Mouse (Mus musculus) forebrain, embryonic 13.5 days (tissue): ENCODE measurements at regions not wholly inside any gene's neighbourhood (a gene's known extent, or its start where the extent isn't known, plus 50 kb on each side); places are given as distances from the start of the nearest gene placed in this dataset.
A peak's percentile ranks its signal among the peaks of the same experiment; 100 is the strongest.
"Not testable (repeated sequence)": the region's sequence is repeated elsewhere in the genome, so short reads cannot be mapped to it uniquely, and the experiment has no call there.

Experiments used
- ATAC-seq: fragments of 200-750 bp; cut with Nextera tagmentation; 2 replicates; pipeline ENCODE4 v1.8.0; 2017
- H3K27ac ChIP-seq: fragments of 300-500 bp; sonication (generic); 2 replicates; pipeline ENCODE4 v1.5.1; 2015; ENCODE audit warnings: inconsistent platforms, mild to moderate bottlenecking, moderate library complexity
- H3K27me3 ChIP-seq: fragments of 300-500 bp; sonication (generic); 2 replicates; pipeline ENCODE4 v1.6.1; 2015; ENCODE audit warnings: mild to moderate bottlenecking, inconsistent platforms
- H3K36me3 ChIP-seq: fragments of 300-500 bp; sonication (generic); 2 replicates; pipeline ENCODE4 v1.6.1; 2015; ENCODE audit warnings: mild to moderate bottlenecking, inconsistent platforms; ENCODE audit not compliant: poor library complexity, severe bottlenecking
- H3K4me1 ChIP-seq: fragments of 300-500 bp; sonication (generic); 2 replicates; pipeline ENCODE4 v1.6.1; 2015; ENCODE audit warnings: inconsistent platforms
- H3K4me2 ChIP-seq: fragments of 300-500 bp; sonication (generic); 2 replicates; pipeline ENCODE4 v1.6.1; 2015; ENCODE audit warnings: inconsistent platforms, mild to moderate bottlenecking, moderate library complexity
- H3K4me3 ChIP-seq: fragments of 300-500 bp; sonication (generic); 2 replicates; pipeline ENCODE4 v1.5.1; 2015; ENCODE audit warnings: mild to moderate bottlenecking, inconsistent platforms
- H3K9ac ChIP-seq: fragments of 300-500 bp; sonication (generic); 2 replicates; pipeline ENCODE4 v1.6.1; 2015; ENCODE audit warnings: mild to moderate bottlenecking, inconsistent platforms
- H3K9me3 ChIP-seq: fragments of 300-500 bp; sonication (generic); replicated peaks from 2 replicates; pipeline ENCODE4 v1.6.1; 2016; ENCODE audit warnings: inconsistent platforms
- WGBS: fragments of 180-500 bp; shearing (Covaris S2); methylation state at CpG from one replicate; pipeline ENCODE4 v1.1.7; 2015; 5-methylcytosine and 5-hydroxymethylcytosine counted together

DNA sequence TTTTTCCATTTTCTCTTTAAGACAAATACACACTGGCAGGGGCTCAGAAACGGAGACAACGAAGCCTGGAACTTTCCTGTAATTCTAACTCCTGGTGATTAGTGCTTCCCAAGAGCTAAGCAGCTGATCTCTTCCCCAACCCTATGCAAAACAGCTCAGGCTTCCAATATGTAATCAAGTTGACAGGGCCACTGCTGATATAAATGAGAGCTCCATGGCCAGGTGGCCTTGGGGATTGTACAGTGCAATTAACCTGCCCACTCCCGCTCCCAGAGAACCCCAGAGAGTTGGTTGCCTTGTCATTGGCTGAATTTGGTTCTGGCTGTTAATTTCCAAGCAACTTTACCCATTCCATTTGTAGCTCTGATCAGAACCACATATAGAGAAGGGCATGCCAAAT lies 67.8 kb downstream of the 4933415F23Rik start:
- H3K9ac ChIP-seq = no peak overlapping the region
- H3K36me3 ChIP-seq = no peaks in the 10 kb centered on the region
- no peaks in the 10 kb centered on the region for H3K27me3 ChIP-seq
- H3K4me3 ChIP-seq = no peak overlapping the region
- no peak overlapping the region for H3K27ac ChIP-seq
- H3K4me1 ChIP-seq = no peaks in the 10 kb centered on the region
- no peak overlapping the region for H3K4me2 ChIP-seq
- no peak for ATAC-seq
- WGBS = 84% methylated on average over 3 of the region's 3 CpGs
- H3K9me3 ChIP-seq = no peaks in the 10 kb centered on the region

DNA sequence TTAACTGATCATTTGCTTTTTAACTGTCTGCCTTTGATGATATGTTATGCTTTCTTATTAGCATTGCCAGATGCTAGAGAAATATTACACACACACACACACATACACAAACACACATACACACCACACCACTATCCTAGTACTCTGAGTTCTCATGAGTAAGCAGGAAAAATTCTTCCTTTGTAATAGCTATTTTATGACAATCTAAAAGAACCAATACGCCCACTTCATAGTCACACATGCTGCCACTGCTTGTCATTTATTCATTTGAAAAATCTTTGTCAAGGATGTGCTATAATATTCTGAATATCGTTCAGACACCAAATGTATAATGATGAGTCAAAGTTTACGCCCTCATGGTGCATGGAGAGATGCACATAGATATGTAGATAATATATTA lies 78.5 kb downstream of the 4933415F23Rik start:
- H3K4me3 ChIP-seq = no peak overlapping the region
- H3K9ac ChIP-seq = no peak overlapping the region
- H3K27me3 ChIP-seq = no peaks in the 10 kb centered on the region
- H3K4me2 ChIP-seq = no peak overlapping the region
- ATAC-seq = no peak
- no peak overlapping the region for H3K27ac ChIP-seq
- H3K9me3 ChIP-seq = no peaks in the 10 kb centered on the region
- no peaks in the 10 kb centered on the region for H3K4me1 ChIP-seq
- H3K36me3 ChIP-seq = no peaks in the 10 kb centered on the region
- 92% methylated on average over 3 of the region's 3 CpGs for WGBS

DNA sequence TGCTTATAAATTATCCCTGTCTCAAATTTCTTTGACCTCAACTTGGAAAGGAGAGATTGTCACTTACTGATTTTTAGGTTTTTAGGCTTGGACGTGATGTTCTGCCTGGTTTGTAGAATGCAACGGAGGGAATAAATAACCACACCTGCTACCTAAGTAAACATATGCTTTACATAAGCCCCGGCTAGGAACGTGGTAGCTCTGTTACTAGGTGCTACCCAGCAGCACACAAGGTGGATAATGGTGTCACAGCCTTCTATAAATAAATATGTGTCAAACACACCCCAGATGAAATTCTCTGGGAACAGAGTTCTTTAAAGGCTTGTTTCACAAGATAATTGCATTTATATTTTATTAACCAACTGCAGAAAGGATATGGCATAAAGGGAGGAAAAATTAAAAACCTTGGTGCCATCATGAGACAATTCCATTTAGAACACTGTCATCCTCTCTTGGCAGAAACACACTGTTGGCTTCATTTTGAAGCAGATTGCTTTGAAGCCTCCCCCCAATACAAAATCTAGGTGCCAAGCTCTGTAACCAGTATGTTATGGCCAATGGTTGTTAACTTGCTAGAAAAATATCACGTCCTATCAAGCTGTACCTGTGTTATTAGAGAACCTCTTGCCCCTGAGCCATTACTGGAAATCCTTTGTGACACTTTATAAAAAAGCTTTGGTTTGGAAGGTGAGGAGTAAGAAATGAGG lies 94.1 kb downstream of the 4933415F23Rik start:
- no peak for ATAC-seq
- 88% methylated on average over 5 of the region's 5 CpGs for WGBS
- no peaks in the 10 kb centered on the region for H3K9me3 ChIP-seq
- H3K9ac ChIP-seq = no peak overlapping the region
- H3K4me1 ChIP-seq = no peaks in the 10 kb centered on the region
- no peaks in the 10 kb centered on the region for H3K36me3 ChIP-seq
- H3K27me3 ChIP-seq = no peaks in the 10 kb centered on the region
- no peak overlapping the region for H3K4me2 ChIP-seq
- H3K4me3 ChIP-seq = no peak overlapping the region
- no peak overlapping the region for H3K27ac ChIP-seq

DNA sequence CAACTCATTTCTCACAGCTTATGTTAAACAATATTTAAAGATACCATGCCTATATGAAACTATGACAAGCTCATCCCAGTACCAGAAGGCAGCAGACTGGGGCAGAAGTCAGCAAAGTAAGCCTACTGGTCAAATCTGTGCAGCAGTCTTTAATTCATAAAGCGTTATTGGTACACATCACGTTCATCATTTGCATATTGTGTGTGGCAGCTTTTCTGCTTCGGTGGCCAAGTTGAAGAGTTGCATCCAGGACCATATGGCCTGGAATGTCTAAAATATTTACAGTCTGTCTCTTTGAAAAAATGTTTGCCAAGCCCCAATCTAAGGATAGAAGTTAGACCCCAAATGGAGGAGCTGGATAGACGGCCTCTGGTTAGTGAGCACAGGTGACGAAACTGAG lies 97.2 kb downstream of the 4933415F23Rik start:
- Histone ChIP-seq H3K27ac (no peak overlapping the region), H3K9me3 (no peaks in the 10 kb centered on the region), H3K27me3 (no peaks in the 10 kb centered on the region), H3K36me3 (no peaks in the 10 kb centered on the region), H3K4me2 (no peak overlapping the region), H3K4me3 (no peak overlapping the region), H3K9ac (no peak overlapping the region), H3K4me1 (no peaks in the 10 kb centered on the region)
- WGBS = 82% methylated on average over 5 of the region's 5 CpGs
- ATAC-seq = peak; percentile 63; the same call in 1 of the 2 replicates

DNA sequence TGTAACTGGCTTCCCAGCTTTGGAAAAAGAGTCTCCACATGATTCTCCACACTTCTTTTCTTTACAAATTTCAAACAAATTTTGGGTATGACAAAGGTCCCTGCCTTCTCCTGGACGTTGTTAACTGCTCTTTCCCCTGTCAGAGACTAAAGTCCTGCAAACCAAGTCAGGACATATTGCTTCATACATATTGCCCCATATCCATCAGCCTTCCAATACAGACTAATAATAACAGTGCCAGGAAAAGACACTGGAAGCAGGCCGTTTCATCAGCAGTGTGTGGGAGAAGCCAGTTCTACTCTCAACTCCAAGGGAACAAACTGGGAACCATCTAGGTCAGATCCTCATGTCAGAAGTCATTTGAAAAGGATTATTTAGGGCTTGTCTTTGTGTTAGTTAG lies 105.4 kb downstream of the 4933415F23Rik start:
- no peak overlapping the region for H3K9ac ChIP-seq
- ATAC-seq = no peak
- H3K9me3 ChIP-seq = no peaks in the 10 kb centered on the region
- no peaks in the 10 kb centered on the region for H3K36me3 ChIP-seq
- H3K4me2 ChIP-seq = no peak overlapping the region
- H3K4me1 ChIP-seq = no peaks in the 10 kb centered on the region
- H3K27me3 ChIP-seq = no peaks in the 10 kb centered on the region
- WGBS = 80% methylated on average over 2 of the region's 2 CpGs
- no peak overlapping the region for H3K27ac ChIP-seq
- no peak overlapping the region for H3K4me3 ChIP-seq

DNA sequence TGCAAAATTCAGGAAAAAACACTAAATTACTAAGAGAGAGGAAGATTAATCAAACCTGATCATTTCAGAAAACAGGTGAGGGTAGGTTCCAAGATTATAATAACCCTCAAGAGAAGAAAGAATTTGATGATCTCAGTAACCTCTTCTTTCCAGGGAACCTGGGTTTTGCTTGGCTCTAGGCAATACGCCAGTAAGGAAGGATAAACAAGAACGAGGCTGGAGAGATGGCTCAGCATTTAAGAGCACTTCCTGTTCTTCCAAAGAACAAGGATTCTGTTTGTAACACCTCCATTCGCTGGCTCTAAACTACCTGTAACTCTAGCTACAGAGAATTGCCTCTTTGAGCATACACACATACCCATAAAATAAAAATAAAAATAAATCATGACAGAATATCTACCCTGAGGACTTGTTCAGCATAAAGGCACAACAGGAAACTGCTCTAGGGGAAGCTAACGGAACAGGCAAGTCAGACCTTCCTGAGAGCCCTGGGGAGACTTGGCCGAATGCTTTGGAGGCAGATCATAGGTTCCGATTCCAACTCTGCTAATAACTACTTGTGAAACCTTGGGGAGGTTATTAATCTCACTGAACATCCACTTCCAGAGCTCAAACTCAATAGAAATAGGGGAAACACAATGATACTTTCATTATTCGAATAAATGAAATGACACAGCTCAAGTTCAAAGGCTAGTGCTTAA lies 112.4 kb downstream of the 4933415F23Rik start:
- ATAC-seq = no peak
- Histone ChIP-seq H3K9ac (no peak overlapping the region), H3K4me3 (no peak overlapping the region), H3K27ac (no peak overlapping the region), H3K27me3 (no peaks in the 10 kb centered on the region), H3K9me3 (no peaks in the 10 kb centered on the region), H3K36me3 (no peaks in the 10 kb centered on the region), H3K4me2 (no peak overlapping the region), H3K4me1 (no peaks in the 10 kb centered on the region)
- 76% methylated on average over 7 of the region's 7 CpGs for WGBS

DNA sequence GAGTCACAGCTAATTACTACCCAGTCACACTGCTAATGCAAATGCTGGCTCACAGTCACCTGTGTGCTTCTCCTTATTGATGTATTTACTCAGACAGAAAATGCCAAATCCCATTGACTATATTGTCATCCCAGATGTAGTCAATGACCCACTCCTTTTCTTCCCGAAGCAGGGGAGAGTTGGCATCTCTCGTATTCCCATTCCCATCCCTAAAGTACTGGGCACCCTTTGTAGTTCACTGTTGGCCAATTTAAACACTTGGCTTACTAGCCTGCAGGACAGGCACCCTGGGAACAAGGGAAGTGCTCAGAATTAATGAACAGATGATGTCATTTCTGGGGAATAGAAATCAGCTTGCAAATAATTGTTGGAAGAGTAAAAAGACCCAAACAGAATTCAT lies 114.5 kb downstream of the 4933415F23Rik start:
- H3K27ac ChIP-seq = no peak overlapping the region
- H3K4me1 ChIP-seq = no peaks in the 10 kb centered on the region
- H3K4me3 ChIP-seq = no peak overlapping the region
- no peak overlapping the region for H3K9ac ChIP-seq
- no peaks in the 10 kb centered on the region for H3K27me3 ChIP-seq
- no peaks in the 10 kb centered on the region for H3K9me3 ChIP-seq
- WGBS = 56% methylated on average over 2 of the region's 2 CpGs
- H3K36me3 ChIP-seq = no peaks in the 10 kb centered on the region
- no peak for ATAC-seq
- no peak overlapping the region for H3K4me2 ChIP-seq

DNA sequence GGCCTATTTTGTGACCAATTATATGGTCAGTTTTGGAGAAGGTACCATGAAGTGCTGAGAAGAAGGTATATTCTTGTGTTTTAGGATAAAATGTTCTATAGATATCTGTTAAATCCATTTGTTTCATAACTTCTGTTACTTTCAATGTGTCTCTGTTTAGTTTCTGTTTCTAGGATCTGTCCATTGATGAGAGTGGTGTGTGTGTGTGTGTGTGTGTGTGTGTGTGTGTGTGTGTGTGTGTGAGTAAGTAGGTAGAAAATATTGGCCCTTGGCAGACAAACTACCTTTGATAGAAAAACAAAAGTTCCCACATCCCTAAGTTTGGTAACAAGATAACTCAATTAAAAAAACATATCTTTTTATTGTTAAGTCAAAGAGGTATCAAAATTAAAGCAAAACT lies 117.8 kb downstream of the 4933415F23Rik start:
- ATAC-seq, H3K4me2 ChIP-seq, H3K9me3 ChIP-seq, H3K27ac ChIP-seq, H3K4me1 ChIP-seq, H3K4me3 ChIP-seq, H3K36me3 ChIP-seq, H3K27me3 ChIP-seq, H3K9ac ChIP-seq: not testable (repeated sequence)

DNA sequence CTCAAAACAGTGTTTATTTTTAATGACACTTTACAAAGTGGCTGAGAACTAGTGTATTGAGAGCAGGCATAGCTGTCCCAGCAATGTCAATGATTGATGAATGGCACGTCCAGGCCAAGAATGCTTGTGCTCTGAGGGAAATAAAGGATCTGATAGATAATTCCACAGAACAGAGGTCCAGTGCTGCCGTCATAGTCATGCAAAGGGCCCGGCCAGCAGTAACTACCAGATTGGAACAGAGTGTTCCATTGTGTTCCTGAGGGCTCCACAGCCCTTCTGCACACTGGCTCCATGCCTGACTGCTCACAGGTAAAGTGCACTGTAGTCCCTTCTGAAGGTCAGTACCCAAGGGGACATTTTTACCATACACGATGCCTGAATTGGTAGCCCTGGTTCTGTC lies 127.1 kb downstream of the 4933415F23Rik start:
- ATAC-seq = no peak
- WGBS = 68% methylated on average over 4 of the region's 4 CpGs
- Histone ChIP-seq H3K4me2 (no peak overlapping the region), H3K27me3 (no peaks in the 10 kb centered on the region), H3K9me3 (no peaks in the 10 kb centered on the region), H3K4me3 (no peak overlapping the region), H3K27ac (no peak overlapping the region), H3K36me3 (no peaks in the 10 kb centered on the region), H3K9ac (no peak overlapping the region), H3K4me1 (no peaks in the 10 kb centered on the region)

DNA sequence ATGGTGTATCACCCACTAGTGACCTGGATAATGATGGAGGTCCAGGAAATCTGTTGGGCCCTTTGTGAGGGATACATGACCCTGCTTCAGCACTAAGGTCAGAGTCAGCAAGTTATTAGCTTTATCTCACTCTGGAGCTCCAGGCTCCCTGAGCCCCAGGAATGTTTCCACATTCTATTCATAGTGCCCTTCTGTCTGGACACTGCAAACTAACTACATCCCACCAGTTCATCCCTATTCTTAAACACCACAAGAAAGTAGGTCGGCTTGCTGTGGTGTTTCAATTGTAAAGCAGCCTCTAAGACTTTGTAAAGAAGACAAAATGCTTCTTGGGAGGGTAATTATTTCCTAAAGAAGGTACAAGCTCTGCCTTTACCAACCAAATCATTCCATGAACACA lies 138.2 kb upstream of the Rims1 start:
- no peak for ATAC-seq

DNA sequence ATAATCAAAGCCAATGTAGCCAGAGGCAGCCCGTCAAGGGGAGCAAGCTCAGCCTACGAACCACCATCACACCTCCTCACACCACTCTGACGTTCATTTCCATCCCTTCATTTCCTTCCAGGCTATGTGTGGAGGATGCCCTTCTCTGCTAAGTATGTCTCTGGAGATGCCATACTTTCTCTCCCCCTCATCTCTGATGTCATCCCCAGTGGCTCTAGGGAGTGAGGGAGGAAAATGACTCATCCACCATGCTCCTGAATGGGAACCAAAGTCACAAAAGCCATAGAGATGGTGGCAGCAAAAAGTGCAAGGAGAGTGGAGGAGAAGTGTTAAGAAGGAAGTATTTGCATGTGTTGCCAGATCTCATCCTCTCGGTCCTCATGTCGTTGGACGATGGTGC lies 134.0 kb upstream of the Rims1 start:
- Histone ChIP-seq H3K4me2 (no peak overlapping the region), H3K4me3 (no peak overlapping the region), H3K9me3 (no peaks in the 10 kb centered on the region), H3K27ac (no peak overlapping the region), H3K36me3 (no peaks in the 10 kb centered on the region), H3K27me3 (no peaks in the 10 kb centered on the region), H3K4me1 (no peaks in the 10 kb centered on the region), H3K9ac (no peak overlapping the region)
- 89% methylated on average over 6 of the region's 6 CpGs for WGBS
- no peak for ATAC-seq

More for the DNA sequence above, 138.2 kb upstream of the Rims1 start:
- no peak overlapping the region for H3K4me2 ChIP-seq
- H3K4me3 ChIP-seq = no peak overlapping the region
- H3K27ac ChIP-seq = no peak overlapping the region
- H3K4me1 ChIP-seq = no peaks in the 10 kb centered on the region
- H3K27me3 ChIP-seq = no peaks in the 10 kb centered on the region
- WGBS = 46% methylated on average over 1 of the region's 1 CpGs
- no peak overlapping the region for H3K9ac ChIP-seq
- H3K36me3 ChIP-seq = no peaks in the 10 kb centered on the region
- H3K9me3 ChIP-seq = no peaks in the 10 kb centered on the region

DNA sequence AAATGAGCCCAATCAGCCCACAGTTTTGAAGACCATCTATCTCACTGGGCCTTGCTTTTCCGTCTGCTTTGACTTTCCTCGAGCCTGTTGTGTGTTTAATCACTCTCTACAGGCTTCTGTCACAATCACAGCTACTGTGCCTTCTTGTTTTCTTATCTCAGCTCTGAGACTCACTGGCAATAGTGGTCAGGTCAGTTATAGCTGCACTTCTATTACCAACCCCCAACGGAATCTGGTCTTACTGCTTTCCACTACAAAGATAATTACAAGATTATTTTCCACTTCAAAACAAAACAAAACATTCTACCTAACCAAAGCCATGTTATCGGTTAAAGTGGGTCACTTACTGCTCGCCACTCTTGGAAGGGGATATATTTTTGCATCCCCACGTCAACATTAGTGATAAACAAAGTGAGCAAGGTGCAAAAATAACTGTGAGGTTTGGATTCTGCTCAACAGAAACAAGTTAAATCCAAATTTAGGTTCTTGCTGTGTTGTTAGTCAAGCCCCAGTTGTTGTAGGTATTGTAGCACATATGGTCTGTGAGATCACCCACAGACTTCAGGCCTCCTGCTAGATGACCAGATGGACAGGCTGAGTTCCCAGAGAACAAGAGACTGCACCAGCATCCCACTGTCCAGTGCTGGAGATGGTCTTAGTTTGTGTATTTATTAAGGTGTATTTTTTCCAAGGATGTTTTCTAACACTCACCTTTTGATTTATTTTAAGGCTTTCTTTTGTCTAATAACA lies 125.5 kb upstream of the Rims1 start:
- no peak overlapping the region for H3K4me3 ChIP-seq
- H3K27ac ChIP-seq = no peak overlapping the region
- no peaks in the 10 kb centered on the region for H3K36me3 ChIP-seq
- 88% methylated on average over 6 of the region's 6 CpGs for WGBS
- no peaks in the 10 kb centered on the region for H3K4me1 ChIP-seq
- no peak overlapping the region for H3K9ac ChIP-seq
- ATAC-seq = no peak
- H3K4me2 ChIP-seq = no peak overlapping the region
- no peaks in the 10 kb centered on the region for H3K9me3 ChIP-seq
- H3K27me3 ChIP-seq = no peaks in the 10 kb centered on the region
